Mouse (Mus musculus): Measurements from ENCODE around the gene Efna4.

The Efna4 gene

GRCm38 (mm10) chr3:89337721-89338578 is at the start of gene Efna4:
Gene Efna4 (minus strand): TSS chr3:89338028.
- DNase-seq (ENCODE audit: low read depth, low spot score) = peak; percentile 73

GRCm38 (mm10) chr3:89386438-89387420 is 48.9 kb upstream of the Efna4 start:
- peak; percentile 84 for DNase-seq (ENCODE audit: low read depth, low spot score)

GRCm38 (mm10) chr3:89385451-89385850 is 47.6 kb upstream of the Efna4 start:
- peak; percentile 62 for DNase-seq (ENCODE audit: low read depth, low spot score)

GRCm38 (mm10) chr3:89384331-89385076 is 46.7 kb upstream of the Efna4 start:
- DNase-seq (ENCODE audit: low read depth, low spot score) = no peak

GRCm38 (mm10) chr3:89383651-89384255 is 45.9 kb upstream of the Efna4 start:
- DNase-seq (ENCODE audit: low read depth, low spot score) = peak; percentile 48

- DNase-seq (ENCODE audit: low read depth, low spot score) = no peak
Observed at GRCm38 (mm10) chr3:89382950-89383349, 45.1 kb upstream of the Efna4 start.

- DNase-seq (ENCODE audit: low read depth, low spot score) = peak; percentile 70
Observed at GRCm38 (mm10) chr3:89382033-89382882, 44.4 kb upstream of the Efna4 start.

GRCm38 (mm10) chr3:89381233-89381632 is 43.4 kb upstream of the Efna4 start:
- DNase-seq (ENCODE audit: low read depth, low spot score) = no peak

- DNase-seq (ENCODE audit: low read depth, low spot score) = peak; percentile 29
Observed at GRCm38 (mm10) chr3:89380711-89381110, 42.9 kb upstream of the Efna4 start.

- no peak for DNase-seq (ENCODE audit: low read depth, low spot score)
Observed at GRCm38 (mm10) chr3:89380291-89380690, 42.5 kb upstream of the Efna4 start.

- DNase-seq (ENCODE audit: low read depth, low spot score) = peak; percentile 35
Observed at GRCm38 (mm10) chr3:89379388-89380131, 41.7 kb upstream of the Efna4 start.

- DNase-seq (ENCODE audit: low read depth, low spot score) = peak; percentile 83
Observed at GRCm38 (mm10) chr3:89378394-89379067, 40.7 kb upstream of the Efna4 start.

- DNase-seq (ENCODE audit: low read depth, low spot score) = no peak
Observed at GRCm38 (mm10) chr3:89377831-89378230, 40.0 kb upstream of the Efna4 start.

GRCm38 (mm10) chr3:89373581-89374231 is 35.9 kb upstream of the Efna4 start:
- DNase-seq (ENCODE audit: low read depth, low spot score) = no peak

- DNase-seq (ENCODE audit: low read depth, low spot score) = no peak
Observed at GRCm38 (mm10) chr3:89367338-89367737, 29.5 kb upstream of the Efna4 start.

- DNase-seq (ENCODE audit: low read depth, low spot score) = no peak
Observed at GRCm38 (mm10) chr3:89365486-89366414, 27.9 kb upstream of the Efna4 start.

GRCm38 (mm10) chr3:89365153-89365485 is 27.3 kb upstream of the Efna4 start, which contains the start of gene Dcst1:
Gene Dcst1 (minus strand): TSS chr3:89365253.
- no peak for DNase-seq (ENCODE audit: low read depth, low spot score)

Measured in CD4-positive helper T cell, adult 2 months (primary cell).